Mouse (Mus musculus) embryonic facial prominence, embryonic 14.5 days (tissue): ENCODE measurements at regions not wholly inside any gene's neighbourhood (a gene's known extent, or its start where the extent isn't known, plus 50 kb on each side); places are given as distances from the start of the nearest gene placed in this dataset.

ENCODE experiments used
- ATAC-seq: fragments of 200-750 bp; cut with Nextera tagmentation; 2 replicates; pipeline ENCODE4 v1.8.0; 2017; ENCODE audit warnings: low read depth, moderate number of reproducible peaks, moderate TSS enrichment
- DNase-seq: peaks from one replicate; pipeline ENCODE4 v3.0.0-alpha.2; 2015; ENCODE audit warnings: low spot score
- H3K27ac ChIP-seq: fragments of 300-500 bp; sonication (generic); replicated peaks from 2 replicates; pipeline ENCODE4 v1.5.1; 2014; ENCODE audit warnings: low read depth, mild to moderate bottlenecking, low read length, moderate library complexity
- H3K27me3 ChIP-seq: fragments of 300-500 bp; sonication (generic); replicated peaks from 2 replicates; pipeline ENCODE4 v1.6.1; 2014; ENCODE audit warnings: low read length; ENCODE audit not compliant: control insufficient read depth, insufficient read depth
- H3K36me3 ChIP-seq: fragments of 300-500 bp; sonication (generic); 2 replicates; pipeline ENCODE4 v1.6.1; 2014; ENCODE audit warnings: low read length, mixed read lengths; ENCODE audit not compliant: control insufficient read depth, insufficient read depth
- H3K4me1 ChIP-seq: fragments of 300-500 bp; sonication (generic); 2 replicates; pipeline ENCODE4 v1.6.1; 2014; ENCODE audit warnings: antibody characterized with exemption, low read length; ENCODE audit not compliant: control insufficient read depth, insufficient read depth
- H3K4me2 ChIP-seq: fragments of 300-500 bp; sonication (generic); 2 replicates; pipeline ENCODE4 v1.6.1; 2014; ENCODE audit warnings: low read depth, mild to moderate bottlenecking, low read length, moderate library complexity, mixed read lengths
- H3K4me3 ChIP-seq: fragments of 300-500 bp; sonication (generic); 2 replicates; pipeline ENCODE4 v1.5.1; 2014; ENCODE audit warnings: low read depth, mild to moderate bottlenecking, low read length
- H3K9ac ChIP-seq: fragments of 300-500 bp; sonication (generic); 2 replicates; pipeline ENCODE4 v1.6.1; 2014; ENCODE audit warnings: low read depth, mild to moderate bottlenecking, low read length, moderate library complexity, mixed read lengths
- H3K9me3 ChIP-seq: fragments of 300-500 bp; sonication (generic); 2 replicates; pipeline ENCODE4 v1.6.1; 2016; ENCODE audit warnings: low read length; ENCODE audit not compliant: control insufficient read depth
- WGBS: fragments of 180-500 bp; shearing (Covaris S2); extraction: QIAGEN DNeasy Blood & Tissue Kit; methylation state at CpG from one replicate; pipeline ENCODE4 v1.1.7; 2014; 5-methylcytosine and 5-hydroxymethylcytosine counted together

DNA sequence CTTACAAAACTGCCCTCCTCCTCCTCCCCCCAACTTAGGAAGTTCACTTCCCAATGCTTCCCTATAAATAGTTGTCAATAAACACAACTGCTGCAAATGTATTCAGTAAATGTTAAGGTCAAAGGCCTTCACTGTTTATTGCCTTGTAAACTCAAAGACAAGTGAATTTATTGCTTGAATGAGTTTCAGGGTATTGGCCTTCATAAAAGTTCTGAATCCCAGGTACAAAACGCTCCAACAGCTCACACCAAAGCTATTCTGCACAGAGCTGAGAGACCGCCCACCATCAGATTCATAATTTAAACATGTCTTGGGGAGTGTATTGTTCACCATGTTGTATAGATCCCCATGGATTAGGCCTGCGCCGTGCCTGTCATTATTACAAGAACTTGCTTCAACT lies 53.9 kb upstream of the Cdkn3 start:
- no peak for DNase-seq
- no peak for ATAC-seq
- Histone ChIP-seq H3K9me3 (no peaks in the 10 kb centered on the region), H3K4me3 (no peak overlapping the region), H3K27ac (no peak overlapping the region), H3K9ac (no peak overlapping the region), H3K4me1 (peaks cover 7% of the 10 kb centered on the region), H3K27me3 (no peaks in the 10 kb centered on the region), H3K4me2 (no peak overlapping the region), H3K36me3 (no peaks in the 10 kb centered on the region)
- 83% methylated on average over 4 of the region's 4 CpGs for WGBS

DNA sequence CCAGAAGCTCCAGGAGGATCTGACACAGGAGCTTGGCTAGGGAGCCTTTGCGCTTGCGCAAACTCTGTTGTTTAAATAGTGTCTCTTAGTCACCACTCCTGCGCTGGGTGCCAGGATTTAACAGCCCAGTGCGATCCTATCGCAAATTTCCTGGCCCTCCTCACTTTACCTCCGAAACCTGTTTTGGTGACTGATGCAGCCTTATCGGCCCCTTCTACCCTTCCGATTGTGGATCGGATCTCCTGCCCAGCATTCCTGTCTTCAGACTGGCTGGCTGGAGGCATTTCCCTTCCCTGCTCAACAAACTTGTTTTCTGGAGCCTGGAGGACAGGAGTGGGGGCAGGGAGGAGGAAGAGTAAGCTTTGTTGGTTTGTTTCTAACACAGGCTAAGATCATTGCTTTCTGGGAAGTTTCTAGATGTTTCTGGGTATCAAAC lies 56.0 kb upstream of the Cdkn3 start:
- Histone ChIP-seq H3K27me3 (no peaks in the 10 kb centered on the region), H3K9ac (no peak overlapping the region), H3K9me3 (no peaks in the 10 kb centered on the region), H3K27ac (no peak overlapping the region), H3K4me2 (peak overlapping the region; percentile 26; the same call in 1 of the 2 replicates), H3K36me3 (no peaks in the 10 kb centered on the region), H3K4me1 (peaks cover 3% of the 10 kb centered on the region; the same call in 1 of the 2 replicates), H3K4me3 (no peak overlapping the region)
- peak; percentile 32 for DNase-seq
- no peak for ATAC-seq
- WGBS = 52% methylated on average over 9 of the region's 9 CpGs

DNA sequence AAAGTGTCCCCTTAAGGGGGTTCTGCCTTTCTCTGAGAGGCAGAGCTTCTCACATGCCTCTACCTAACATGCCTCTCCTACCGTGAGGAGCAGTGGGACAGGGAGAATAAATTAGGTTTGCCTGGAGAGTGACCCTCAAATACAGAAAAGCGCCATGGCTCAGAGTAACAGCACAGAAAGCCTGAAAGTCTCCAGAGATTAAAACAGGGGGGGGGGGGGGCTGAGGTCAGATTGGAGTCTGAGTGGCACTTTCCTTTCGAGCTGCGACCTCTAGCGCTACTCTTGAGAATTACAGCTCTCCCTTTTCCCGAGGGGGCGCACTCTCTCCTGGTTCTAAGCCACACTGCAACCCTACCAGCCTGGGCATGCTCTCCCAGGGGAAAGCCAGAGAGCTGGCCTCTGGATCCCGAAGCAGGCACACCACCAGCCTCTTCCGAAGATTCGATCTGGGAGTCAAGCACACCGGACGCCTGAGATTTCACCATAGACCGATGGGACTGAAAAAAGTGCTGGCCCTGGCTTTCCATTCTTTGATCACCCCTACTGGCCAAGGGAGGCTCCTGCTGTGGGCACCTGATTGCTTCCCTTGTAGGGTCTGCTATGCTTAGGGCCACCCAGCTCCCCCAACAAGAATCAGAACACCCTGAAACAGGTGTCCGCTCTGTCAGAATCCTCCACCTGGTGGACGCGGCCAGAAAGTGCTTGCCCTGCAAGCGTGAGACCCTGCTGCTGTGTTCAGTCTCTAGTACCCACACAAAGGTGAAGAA lies 57.5 kb upstream of the Cdkn3 start:
- WGBS = 32% methylated on average over 16 of the region's 17 CpGs
- Histone ChIP-seq H3K4me3 (no peak overlapping the region), H3K9me3 (no peaks in the 10 kb centered on the region), H3K27ac (no peak overlapping the region), H3K27me3 (no peaks in the 10 kb centered on the region), H3K4me2 (no peak overlapping the region), H3K9ac (no peak overlapping the region), H3K36me3 (no peaks in the 10 kb centered on the region), H3K4me1 (peaks cover 3% of the 10 kb centered on the region; the same call in 1 of the 2 replicates)
- no peak for DNase-seq
- ATAC-seq = 0 out of 2 replicates have a peak, but pooled peaks have one; percentile 30

DNA sequence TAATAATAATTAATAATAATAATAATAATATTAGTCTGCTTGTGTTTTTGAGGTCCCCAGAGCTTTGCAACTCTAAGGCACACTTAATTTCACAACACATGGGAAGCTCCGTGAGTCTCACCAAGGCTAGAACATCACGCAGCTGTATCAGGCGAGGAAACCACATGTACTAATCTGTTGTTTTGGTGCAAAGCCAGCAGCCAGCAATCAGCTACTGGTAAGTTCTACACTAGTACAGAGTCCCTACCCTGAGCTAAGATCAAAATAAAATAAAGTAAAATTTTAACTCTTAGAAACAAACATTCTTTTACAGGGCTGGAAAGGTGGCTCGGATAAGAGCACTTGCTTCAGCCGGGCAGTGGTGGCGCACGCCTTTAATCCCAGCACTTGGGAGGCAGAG lies 67.8 kb upstream of the Cdkn3 start:
- no peak for DNase-seq
- Histone ChIP-seq H3K9ac (no peak overlapping the region), H3K36me3 (no peaks in the 10 kb centered on the region), H3K4me3 (no peak overlapping the region), H3K27ac (no peak overlapping the region), H3K4me2 (no peak overlapping the region), H3K27me3 (no peaks in the 10 kb centered on the region), H3K9me3 (no peaks in the 10 kb centered on the region), H3K4me1 (no peaks in the 10 kb centered on the region)
- 91% methylated on average over 7 of the region's 7 CpGs for WGBS
- ATAC-seq = no peak

DNA sequence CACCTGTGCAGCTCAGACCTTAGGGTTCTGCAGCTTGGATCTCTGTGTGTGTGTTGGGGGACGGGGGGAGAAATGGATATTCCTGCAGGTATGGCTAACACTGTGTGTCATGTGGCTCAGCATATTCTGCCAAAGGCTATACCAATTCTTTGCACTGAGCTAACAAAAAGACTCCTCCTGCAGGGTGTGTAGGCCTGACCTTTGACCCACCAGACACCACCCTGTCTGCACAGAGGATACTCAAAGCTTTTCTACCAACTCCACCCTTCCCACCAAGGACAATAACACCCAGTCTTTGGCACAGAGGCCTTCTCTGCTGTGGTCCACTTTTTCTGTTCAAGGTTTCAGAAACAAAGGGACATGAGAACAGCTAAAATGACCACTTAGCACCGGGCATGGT lies 68.3 kb upstream of the Cdkn3 start:
- no peaks in the 10 kb centered on the region for H3K27me3 ChIP-seq
- no peak overlapping the region for H3K27ac ChIP-seq
- H3K9ac ChIP-seq = no peak overlapping the region
- H3K4me3 ChIP-seq = no peak overlapping the region
- WGBS = 86% methylated on average over 2 of the region's 2 CpGs
- no peaks in the 10 kb centered on the region for H3K4me1 ChIP-seq
- no peak overlapping the region for H3K4me2 ChIP-seq
- no peaks in the 10 kb centered on the region for H3K36me3 ChIP-seq
- H3K9me3 ChIP-seq = no peaks in the 10 kb centered on the region
- DNase-seq = no peak
- ATAC-seq = no peak

DNA sequence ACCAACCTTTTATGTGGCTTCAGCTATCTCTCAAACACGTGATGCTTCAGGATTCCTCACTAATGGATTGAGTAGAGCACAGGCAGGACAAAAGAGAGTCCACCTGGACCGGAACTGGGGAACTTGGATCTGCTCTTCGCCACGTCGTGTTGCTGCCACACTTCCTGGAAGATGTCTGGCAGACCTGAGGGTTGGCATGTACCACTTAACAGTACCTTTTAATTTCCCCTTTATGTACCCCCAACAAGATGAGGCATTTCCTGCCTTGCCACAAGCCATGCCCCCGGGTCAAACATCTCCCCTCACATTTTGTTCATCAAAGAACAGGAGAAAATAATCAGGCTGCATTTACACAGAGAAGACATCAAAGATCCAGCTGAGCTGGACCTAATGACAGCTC lies 77.6 kb upstream of the Cdkn3 start:
- H3K9me3 ChIP-seq = no peaks in the 10 kb centered on the region
- H3K4me3 ChIP-seq = no peak overlapping the region
- H3K27ac ChIP-seq = no peak overlapping the region
- H3K36me3 ChIP-seq = no peaks in the 10 kb centered on the region
- no peak overlapping the region for H3K4me2 ChIP-seq
- peaks cover 7% of the 10 kb centered on the region; the same call in 1 of the 2 replicates for H3K4me1 ChIP-seq
- 55% methylated on average over 6 of the region's 6 CpGs for WGBS
- H3K27me3 ChIP-seq = no peaks in the 10 kb centered on the region
- no peak for ATAC-seq
- DNase-seq = no peak
- H3K9ac ChIP-seq = no peak overlapping the region

DNA sequence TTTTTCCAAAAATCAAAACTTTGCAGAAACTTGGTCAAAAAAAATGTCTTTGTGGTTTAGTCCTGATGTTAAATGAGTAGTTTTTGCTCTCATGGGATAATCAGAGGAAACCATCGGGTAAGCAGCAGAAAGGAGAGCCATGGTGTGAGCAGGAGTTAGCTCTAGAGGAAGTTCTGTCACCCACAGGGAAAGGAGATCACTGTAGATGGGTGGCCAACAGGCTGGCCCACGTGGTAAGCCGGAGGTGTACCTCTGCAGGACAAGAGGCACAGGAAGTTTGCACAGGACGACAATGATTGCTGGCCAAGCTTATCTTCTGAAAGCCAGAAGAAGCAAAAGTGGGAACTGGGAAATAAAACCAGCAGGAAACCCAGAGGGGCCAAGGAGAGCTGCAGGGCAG lies 81.4 kb upstream of the Cdkn3 start:
- H3K36me3 ChIP-seq = no peaks in the 10 kb centered on the region
- no peak overlapping the region for H3K27ac ChIP-seq
- peaks cover 7% of the 10 kb centered on the region; the same call in 1 of the 2 replicates for H3K4me1 ChIP-seq
- H3K4me2 ChIP-seq = no peak overlapping the region
- H3K4me3 ChIP-seq = no peak overlapping the region
- no peaks in the 10 kb centered on the region for H3K27me3 ChIP-seq
- no peaks in the 10 kb centered on the region for H3K9me3 ChIP-seq
- no peak for ATAC-seq
- no peak overlapping the region for H3K9ac ChIP-seq
- DNase-seq = no peak
- WGBS = 63% methylated on average over 4 of the region's 4 CpGs

DNA sequence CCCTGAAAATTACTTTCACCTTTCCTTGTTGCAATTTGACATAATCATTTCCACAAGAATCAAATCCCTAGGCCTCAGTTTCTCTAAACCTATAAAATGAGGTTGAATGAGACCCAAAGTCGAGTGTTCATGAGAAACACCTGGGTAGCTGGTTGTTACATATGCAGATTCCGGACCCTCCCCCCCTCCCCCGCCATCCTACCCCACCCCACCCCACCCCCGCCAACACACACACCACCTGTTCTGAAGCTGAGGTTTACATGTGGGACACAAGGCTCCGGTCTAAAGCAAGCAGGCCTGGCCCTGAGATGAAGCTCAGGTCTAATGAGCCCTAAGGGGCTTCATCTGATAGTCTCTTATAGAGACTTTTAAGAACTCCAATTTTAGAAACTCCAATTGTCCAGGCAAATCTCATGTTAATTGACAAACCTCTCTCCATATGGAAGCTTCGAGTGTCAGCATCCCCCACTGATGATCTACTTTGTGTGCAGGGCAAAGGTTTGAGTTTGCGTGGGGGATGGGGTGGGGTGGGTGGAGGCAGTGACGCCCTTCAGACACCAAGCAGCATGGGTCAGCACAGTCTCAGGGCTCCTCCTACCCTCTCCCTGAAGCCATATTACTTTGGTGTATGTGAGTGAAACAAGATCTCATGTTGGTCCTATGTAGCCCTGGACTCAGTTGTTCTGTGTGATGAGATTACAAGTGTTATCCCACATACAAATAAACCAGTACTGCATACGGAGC lies 88.7 kb upstream of the Cdkn3 start:
- ATAC-seq = no peak

More for the DNA sequence above, 88.7 kb upstream of the Cdkn3 start:
- WGBS = 67% methylated on average over 9 of the region's 9 CpGs
- Histone ChIP-seq H3K27me3 (no peaks in the 10 kb centered on the region), H3K27ac (no peak overlapping the region), H3K36me3 (no peaks in the 10 kb centered on the region), H3K4me1 (no peaks in the 10 kb centered on the region), H3K9me3 (no peaks in the 10 kb centered on the region), H3K9ac (no peak overlapping the region), H3K4me2 (no peak overlapping the region), H3K4me3 (no peak overlapping the region)
- no peak for DNase-seq
